8 mouse cellular contexts compared by ENCODE assay signal in the genomic region with DNA sequence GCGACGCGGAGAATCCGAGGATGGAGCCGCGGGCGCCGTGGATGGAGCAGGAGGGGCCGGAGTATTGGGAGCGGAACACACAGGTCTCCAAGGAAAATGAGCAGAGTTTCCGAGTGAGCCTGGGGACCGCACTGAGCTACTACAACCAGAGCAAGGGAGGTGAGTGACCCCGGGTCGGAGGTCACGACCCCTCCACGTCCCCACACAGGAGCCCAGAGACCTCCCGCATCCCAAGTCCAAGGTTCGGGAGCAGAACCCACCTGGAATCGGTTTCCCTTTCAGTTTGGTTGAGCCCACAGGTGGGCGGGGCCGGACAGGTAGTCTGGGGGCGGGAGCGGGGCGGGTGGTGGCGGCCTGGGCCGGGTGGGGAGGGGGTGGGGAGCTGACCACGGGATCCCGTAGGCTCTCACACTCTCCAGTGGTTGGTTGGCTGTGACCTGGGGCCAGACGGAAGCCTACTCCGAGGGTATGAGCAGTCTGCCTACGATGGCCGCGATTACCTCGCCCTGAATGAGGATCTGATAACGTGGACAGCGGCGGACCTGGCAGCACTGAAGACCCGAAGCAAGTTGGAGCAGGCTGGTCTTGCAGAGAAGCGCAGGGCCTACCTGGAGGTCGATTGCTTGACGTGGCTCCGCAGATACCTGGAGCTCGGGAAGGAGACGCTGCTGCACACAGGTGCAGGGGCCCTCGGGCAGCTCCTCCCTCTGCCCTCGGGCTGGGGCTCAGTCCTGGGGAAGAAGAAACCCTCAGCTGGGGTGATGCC. TPM values are rescaled to one million over a fixed set of nuclear protein-coding genes. Genes with fewer than 3 reads are reported as not detected.
A peak's percentile ranks its signal among the peaks of the same experiment; 100 is the strongest.
DNase-seq lines count a peak whose midpoint lies in the region; ATAC-seq and TF ChIP-seq lines count a peak whose summit lies in the region.

No protein-coding gene starts in this region.

- 4% methylated on average over 46 of the region's 46 CpGs for WGBS in liver, embryonic 14.5 days (ENCODE audit: insufficient replicate concordance)
- WGBS in neural tube, embryonic 12.5 days = 3% methylated on average over 46 of the region's 46 CpGs

- DNase-seq in heart, adult 11 months = peak; percentile 89
- no peak for DNase-seq in heart, postnatal 10 days
- no peak for DNase-seq in liver, embryonic 14.5 days (ENCODE audit: low read depth in 3 of 3, low spot score in 3 of 3)
- no peak for DNase-seq in spleen, postnatal 36 days (ENCODE audit: low spot score in 2 of 2)
- DNase-seq in adrenal gland, adult 18-20 months (ENCODE audit: low spot score in 2 of 2) = no peak

- H3K27ac ChIP-seq in liver, embryonic 14.5 days = no peak overlapping the region
- H3K27ac ChIP-seq in neural tube, embryonic 12.5 days = no peak overlapping the region

- intact Hi-C loops in heart, postnatal 10 days (cut with DNase I) = no loop called here

- peak overlapping the region; percentile 38 to 43 for H3K4me3 ChIP-seq in liver, embryonic 14.5 days (ENCODE audit: insufficient read depth in 1 of 2, low read depth in 2 of 2, low read length in 2 of 2)
- peak overlapping the region; percentile 32 for H3K4me3 ChIP-seq in neural tube, embryonic 12.5 days

- ATAC-seq in common myeloid progenitor, adult 5-6 weeks (replicated peaks; ENCODE audit: low read depth, poor library complexity, severe bottlenecking) = peak; percentile 18; the same call in 1 of the 2 replicates
- ATAC-seq in inflammation-experienced regulatory T-cells, adult 6 months = peak; percentile 52
- peak; percentile 31; the same call in 1 of the 2 replicates for ATAC-seq in liver, embryonic 14.5 days (ENCODE audit: insufficient read depth)
- no peak for ATAC-seq in neural tube, embryonic 12.5 days (ENCODE audit: low FRiP score, low read depth)

- no peak overlapping the region for H3K9ac ChIP-seq in liver, embryonic 14.5 days (replicated peaks)
- peak overlapping the region; percentile 41; the same call in 1 of the 2 replicates for H3K9ac ChIP-seq in neural tube, embryonic 12.5 days

- H3K27me3 ChIP-seq in liver, embryonic 14.5 days (ENCODE audit: control insufficient read depth, insufficient read depth, low read length) = peaks cover 22% of the 10 kb centered on the region
- H3K27me3 ChIP-seq in neural tube, embryonic 12.5 days (replicated peaks) = peaks cover 42% of the 10 kb centered on the region

- peak overlapping the region; percentile 41 for H3K4me2 ChIP-seq in liver, embryonic 14.5 days (ENCODE audit: low read depth)
- peak overlapping the region; percentile 79 for H3K4me2 ChIP-seq in neural tube, embryonic 12.5 days (replicated peaks)

- no peaks in the 10 kb centered on the region for H3K9me3 ChIP-seq in liver, embryonic 14.5 days (ENCODE audit: control insufficient read depth, low read length)
- H3K9me3 ChIP-seq in neural tube, embryonic 12.5 days = no peaks in the 10 kb centered on the region

- TF ChIP-seq EP300 in liver, embryonic 14.5 days (IDR thresholded peaks at IDR 0.05; ENCODE audit: low read depth) = no peak

- H3K4me1 ChIP-seq in liver, embryonic 14.5 days (replicated peaks; ENCODE audit: control insufficient read depth in 2 of 2, insufficient read depth in 2 of 2, low read length in 1 of 2) = no peaks in the 10 kb centered on the region
- peaks cover 6% of the 10 kb centered on the region for H3K4me1 ChIP-seq in neural tube, embryonic 12.5 days

- no peaks in the 10 kb centered on the region for H3K36me3 ChIP-seq in liver, embryonic 14.5 days (replicated peaks; ENCODE audit: control insufficient read depth, insufficient read depth, low read depth)
- H3K36me3 ChIP-seq in neural tube, embryonic 12.5 days = no peaks in the 10 kb centered on the region

- TF ChIP-seq CTCF in liver, embryonic 14.5 days (IDR thresholded peaks at IDR 0.05; ENCODE audit: low read depth) = no peak

RNA-seq across cellular contexts. Expression of a gene that starts 0.9 kb away (rescaled TPM):
- total RNA-seq in heart, postnatal 10 days (2021) = 1 to 10 TPM in 1 of 2 experiments, under 1 TPM in 1; 0.89 to 1.2 TPM
- not detected in 2 replicates for total RNA-seq in common myeloid progenitor, adult 5-6 weeks (2017)
- polyA plus RNA-seq in inflammation-experienced regulatory T-cells, adult 6 months (2017; shearing (Covaris generic)) = 10 to 100 TPM in 2 of 3 experiments, 1 to 10 TPM in 1; 4.6 to 25.2 (median 21.9) TPM
- polyA plus RNA-seq in liver, embryonic 14.5 days (2012; rRNA removed) = 0.57 and 0.82 TPM in 2 replicates
- 1.8 and 1.9 TPM in 2 replicates for polyA plus RNA-seq in liver, embryonic 14.5 days (2014; fragmentation: Nextera tagmentation; extraction: Ambion mirVana)
- 0.28 and 0.42 TPM in 2 replicates for polyA plus RNA-seq in neural tube, embryonic 12.5 days (2016; fragmentation: Nextera tagmentation; extraction: Ambion mirVana)
- total RNA-seq in adrenal gland, adult 18-20 months (2021) = 1 to 10 TPM; 2.3 to 5.4 TPM

RNA-seq across cellular contexts. Expression of a gene that starts 22.7 kb away (rescaled TPM):
- total RNA-seq in heart, postnatal 10 days (2021) = 1 to 10 TPM in 1 of 2 experiments, under 1 TPM in 1; 0.55 to 1.1 TPM
- 0.05 TPM in 1 of 2 replicates, not detected in the other for total RNA-seq in common myeloid progenitor, adult 5-6 weeks (2017)
- polyA plus RNA-seq in inflammation-experienced regulatory T-cells, adult 6 months (2017; shearing (Covaris generic)) = under 1 TPM in 2 of 3 experiments, not detected in 1; 0.23 to 0.24 TPM
- polyA plus RNA-seq in liver, embryonic 14.5 days (2012; rRNA removed) = 0.50 and 0.56 TPM in 2 replicates
- polyA plus RNA-seq in liver, embryonic 14.5 days (2014; fragmentation: Nextera tagmentation; extraction: Ambion mirVana) = 0.58 and 1.2 TPM in 2 replicates
- 0.06 and 0.10 TPM in 2 replicates for polyA plus RNA-seq in neural tube, embryonic 12.5 days (2016; fragmentation: Nextera tagmentation; extraction: Ambion mirVana)
- 10 to 100 TPM in 1 of 2 experiments, 1 to 10 TPM in 1; 3.7 to 11.4 TPM for total RNA-seq in adrenal gland, adult 18-20 months (2021)

RNA-seq across cellular contexts. Expression of a gene that starts 36.5 kb away (rescaled TPM):
- total RNA-seq in heart, postnatal 10 days (2021) = 10 to 100 TPM in 1 of 2 experiments, 1 to 10 TPM in 1; 8.5 to 10.6 TPM
- total RNA-seq in common myeloid progenitor, adult 5-6 weeks (2017) = 53.3 and 55.3 TPM in 2 replicates
- 10 to 100 TPM; 11.4 to 17.3 (median 16.4) TPM for polyA plus RNA-seq in inflammation-experienced regulatory T-cells, adult 6 months (2017; shearing (Covaris generic))
- polyA plus RNA-seq in liver, embryonic 14.5 days (2012; rRNA removed) = 5.4 TPM in 2 replicates
- polyA plus RNA-seq in liver, embryonic 14.5 days (2014; fragmentation: Nextera tagmentation; extraction: Ambion mirVana) = 1.2 and 1.3 TPM in 2 replicates
- 2.7 and 3.2 TPM in 2 replicates for polyA plus RNA-seq in neural tube, embryonic 12.5 days (2016; fragmentation: Nextera tagmentation; extraction: Ambion mirVana)
- total RNA-seq in adrenal gland, adult 18-20 months (2021) = 10 to 100 TPM; 28.3 to 79.1 TPM
